ENCODE assay signal across 9 mouse cellular contexts in genomic region chr2:174532671-174533363, GRCm38 (mm10). TPM values are rescaled to one million over a fixed set of nuclear protein-coding genes. Genes with fewer than 3 reads are reported as not detected.
DNase-seq lines count a peak whose midpoint lies in the region; ATAC-seq and TF ChIP-seq lines count a peak whose summit lies in the region.
"Had no signal": no experiment of that assay in that cellular context is flagged by ENCODE, and none has a peak within 500 bp of the region (broad histone marks: within the 10 kb centered on the region; RNA-seq: fewer than 3 reads in every experiment).

No protein-coding gene starts in this region.

- H3K9me3 ChIP-seq in heart, embryonic 12.5 days (replicated peaks) = no peaks in the 10 kb centered on the region
- H3K9me3 ChIP-seq in intestine, postnatal 0 days (ENCODE audit: control insufficient read depth) = no peaks in the 10 kb centered on the region
- H3K9me3 ChIP-seq in liver, embryonic 14.5 days (ENCODE audit: control insufficient read depth, low read length) = no peaks in the 10 kb centered on the region
- H3K9me3 ChIP-seq in neural tube, embryonic 14.5 days (ENCODE audit: control insufficient read depth, low read length) = no peaks in the 10 kb centered on the region

- no peak for ATAC-seq in heart, embryonic 12.5 days (ENCODE audit: insufficient number of reproducible peaks, low FRiP score)
- peak; percentile 83 for ATAC-seq in intestine, postnatal 0 days
- no peak for ATAC-seq in liver, embryonic 14.5 days (ENCODE audit: insufficient read depth)
- peak; percentile 92 for ATAC-seq in neural tube, embryonic 14.5 days (ENCODE audit: low read depth)

- H3K27ac ChIP-seq in heart, adult 2 months = no peak overlapping the region
- H3K27ac ChIP-seq in heart, embryonic 12.5 days (ENCODE audit: poor library complexity, severe bottlenecking) = no peak overlapping the region
- no peak overlapping the region for H3K27ac ChIP-seq in cortical plate, adult 2 months (ENCODE audit: insufficient read depth, low read length)
- H3K27ac ChIP-seq in intestine, postnatal 0 days (ENCODE audit: low read depth, low read length) = no peak overlapping the region
- H3K27ac ChIP-seq in liver, embryonic 14.5 days = no peak overlapping the region
- H3K27ac ChIP-seq in neural tube, embryonic 14.5 days (ENCODE audit: low read depth, low read length) = no peak overlapping the region

- H3K4me1 ChIP-seq in heart, adult 2 months (ENCODE audit: control insufficient read depth, insufficient read depth, low read length) = no peaks in the 10 kb centered on the region
- no peaks in the 10 kb centered on the region for H3K4me1 ChIP-seq in heart, embryonic 12.5 days (replicated peaks)
- H3K4me1 ChIP-seq in cortical plate, adult 2 months (ENCODE audit: control insufficient read depth, insufficient read depth, low read length) = no peaks in the 10 kb centered on the region
- no peaks in the 10 kb centered on the region for H3K4me1 ChIP-seq in intestine, postnatal 0 days (replicated peaks; ENCODE audit: control insufficient read depth, insufficient read depth, low read length)
- no peaks in the 10 kb centered on the region for H3K4me1 ChIP-seq in liver, embryonic 14.5 days (replicated peaks; ENCODE audit: control insufficient read depth in 2 of 2, insufficient read depth in 2 of 2, low read length in 1 of 2)
- H3K4me1 ChIP-seq in neural tube, embryonic 14.5 days (ENCODE audit: control insufficient read depth, insufficient read depth, low read length) = no peaks in the 10 kb centered on the region

- WGBS in heart, adult 2 months = 52% methylated on average over 12 of the region's 12 CpGs
- WGBS in heart, embryonic 12.5 days = 57% methylated on average over 12 of the region's 12 CpGs
- WGBS in intestine, postnatal 0 days = 25% methylated on average over 12 of the region's 12 CpGs
- 58% methylated on average over 12 of the region's 12 CpGs for WGBS in liver, embryonic 14.5 days (ENCODE audit: insufficient replicate concordance)
- 68% methylated on average over 12 of the region's 12 CpGs for WGBS in neural tube, embryonic 14.5 days

- no peak for TF ChIP-seq EP300 in heart, adult 2 months (IDR thresholded peaks at IDR 0.05; ENCODE audit: insufficient read depth, low read depth, low read length)
- TF ChIP-seq EP300 in liver, embryonic 14.5 days (IDR thresholded peaks at IDR 0.05; ENCODE audit: low read depth) = no peak

- TF ChIP-seq CTCF in heart, adult 2 months (IDR thresholded peaks at IDR 0.05) = peak; percentile 64
- peak; percentile 68 for TF ChIP-seq CTCF in cortical plate, adult 2 months (IDR thresholded peaks at IDR 0.05; ENCODE audit: extremely low read depth, insufficient read depth, low read length)
- TF ChIP-seq CTCF in intestine, postnatal 0 days (IDR thresholded peaks at IDR 0.05; ENCODE audit: low read depth) = peak; percentile 90
- TF ChIP-seq CTCF in liver, embryonic 14.5 days (IDR thresholded peaks at IDR 0.05; ENCODE audit: low read depth) = peak; percentile 63

- H3K36me3 ChIP-seq in heart, adult 2 months (ENCODE audit: control insufficient read depth, insufficient read depth, low read length) = no peaks in the 10 kb centered on the region
- H3K36me3 ChIP-seq in heart, embryonic 12.5 days = no peaks in the 10 kb centered on the region
- no peaks in the 10 kb centered on the region for H3K36me3 ChIP-seq in intestine, postnatal 0 days (ENCODE audit: control insufficient read depth, insufficient read depth)
- no peaks in the 10 kb centered on the region for H3K36me3 ChIP-seq in liver, embryonic 14.5 days (replicated peaks; ENCODE audit: control insufficient read depth, insufficient read depth, low read depth)
- H3K36me3 ChIP-seq in neural tube, embryonic 14.5 days (ENCODE audit: control insufficient read depth, insufficient read depth, low read length) = no peaks in the 10 kb centered on the region
- H3K36me3 ChIP-seq: G1E had no signal

- no peak for DNase-seq in heart, adult 2 months
- DNase-seq in ES-CJ7 (ENCODE audit: low read depth, low spot score) = peak; percentile 21
- no peak for DNase-seq in liver, embryonic 14.5 days (ENCODE audit: low read depth in 3 of 3, low spot score in 3 of 3)
- DNase-seq in gastrocnemius, adult 8-10 months (ENCODE audit: low spot score in 2 of 2) = no peak

- H3K4me2 ChIP-seq in heart, embryonic 12.5 days = no peak overlapping the region
- no peak overlapping the region; the same call in 1 of the 2 replicates for H3K4me2 ChIP-seq in intestine, postnatal 0 days (replicated peaks; ENCODE audit: low read depth)
- H3K4me2 ChIP-seq in liver, embryonic 14.5 days (ENCODE audit: low read depth) = no peak overlapping the region
- H3K4me2 ChIP-seq in neural tube, embryonic 14.5 days (ENCODE audit: low read depth, low read length) = no peak overlapping the region

- TF ChIP-seq POLR2A in heart, adult 2 months (IDR thresholded peaks at IDR 0.05; ENCODE audit: insufficient read depth, low read depth, low read length) = no peak
- TF ChIP-seq POLR2A in cortical plate, adult 2 months (IDR thresholded peaks at IDR 0.05; ENCODE audit: extremely low read depth, insufficient read depth, low read length) = no peak

- intact Hi-C loops in heart, adult 2 months (cut with DNase I) = no loop called here

- no peak overlapping the region for H3K9ac ChIP-seq in heart, adult 2 months (ENCODE audit: low read depth, low read length)
- H3K9ac ChIP-seq in heart, embryonic 12.5 days = no peak overlapping the region
- no peak overlapping the region for H3K9ac ChIP-seq in intestine, postnatal 0 days (ENCODE audit: low read depth, low read length)
- no peak overlapping the region for H3K9ac ChIP-seq in liver, embryonic 14.5 days (replicated peaks)
- H3K9ac ChIP-seq in neural tube, embryonic 14.5 days (replicated peaks; ENCODE audit: low read depth, low read length) = no peak overlapping the region

- no peak overlapping the region for H3K4me3 ChIP-seq in heart, adult 2 months
- H3K4me3 ChIP-seq in heart, embryonic 12.5 days = no peak overlapping the region
- no peak overlapping the region for H3K4me3 ChIP-seq in cortical plate, adult 2 months (ENCODE audit: insufficient read depth, low read length)
- H3K4me3 ChIP-seq in intestine, postnatal 0 days (ENCODE audit: low read depth, low read length) = no peak overlapping the region
- H3K4me3 ChIP-seq in liver, embryonic 14.5 days (ENCODE audit: insufficient read depth in 1 of 2, low read depth in 2 of 2, low read length in 2 of 2) = no peak overlapping the region
- H3K4me3 ChIP-seq in neural tube, embryonic 14.5 days (ENCODE audit: low read depth, low read length) = no peak overlapping the region

- no peaks in the 10 kb centered on the region for H3K27me3 ChIP-seq in heart, adult 2 months (ENCODE audit: control insufficient read depth, insufficient read depth, low read length)
- H3K27me3 ChIP-seq in heart, embryonic 12.5 days (replicated peaks) = no peaks in the 10 kb centered on the region
- H3K27me3 ChIP-seq in intestine, postnatal 0 days (replicated peaks; ENCODE audit: control insufficient read depth, insufficient read depth, low read length) = no peaks in the 10 kb centered on the region
- H3K27me3 ChIP-seq in liver, embryonic 14.5 days (ENCODE audit: control insufficient read depth, insufficient read depth, low read length) = no peaks in the 10 kb centered on the region
- no peaks in the 10 kb centered on the region for H3K27me3 ChIP-seq in neural tube, embryonic 14.5 days (ENCODE audit: control insufficient read depth, insufficient read depth, low read length)

- H3K79me2 ChIP-seq in heart, adult 2 months (replicated peaks; ENCODE audit: control insufficient read depth, insufficient read depth, low read length) = no peaks in the 10 kb centered on the region

RNA-seq across cellular contexts. Expression of gene Prelid3b, which starts 59.9 kb away (rescaled TPM):
- 10 to 100 TPM; 53.1 to 57.8 TPM for total RNA-seq in heart, adult 2 months (2021)
- polyA plus RNA-seq in heart, adult 2 months (2012; rRNA removed) = 58.8 and 87.6 TPM in 2 replicates
- 136 and 137 TPM in 2 replicates for polyA plus RNA-seq in heart, embryonic 12.5 days (2016; fragmentation: Nextera tagmentation; extraction: Ambion mirVana)
- polyA plus RNA-seq in cortical plate, adult 2 months (2012; rRNA removed) = 75.0 and 82.6 TPM in 2 replicates
- 108 and 109 TPM in 2 replicates for polyA plus RNA-seq in intestine, postnatal 0 days (2015; fragmentation: Nextera tagmentation; extraction: Ambion mirVana)
- 43.3 and 60.7 TPM in 2 replicates for polyA plus RNA-seq in liver, embryonic 14.5 days (2012; rRNA removed)
- 90.8 and 96.6 TPM in 2 replicates for polyA plus RNA-seq in liver, embryonic 14.5 days (2014; fragmentation: Nextera tagmentation; extraction: Ambion mirVana)
- 111 and 112 TPM in 2 replicates for polyA plus RNA-seq in neural tube, embryonic 14.5 days (2014; fragmentation: Nextera tagmentation; extraction: Ambion mirVana)
- total RNA-seq in gastrocnemius, adult 8-10 months (2022) = 10 to 100 TPM; 42.5 to 49.9 (median 46.5) TPM

Comparison
In these comparisons a context has a peak if more than half of its experiments do, and no peak if none do; other contexts are left out.
1. ATAC-seq: peak in intestine, postnatal 0 days (single experiment) and neural tube, embryonic 14.5 days (single experiment); none in heart, embryonic 12.5 days (single experiment) and liver, embryonic 14.5 days (single experiment).
2. Peak in every context shown above with its lines, with median percentiles within 50 percentile points of each other: CTCF ChIP-seq.